In the genomic region with DNA sequence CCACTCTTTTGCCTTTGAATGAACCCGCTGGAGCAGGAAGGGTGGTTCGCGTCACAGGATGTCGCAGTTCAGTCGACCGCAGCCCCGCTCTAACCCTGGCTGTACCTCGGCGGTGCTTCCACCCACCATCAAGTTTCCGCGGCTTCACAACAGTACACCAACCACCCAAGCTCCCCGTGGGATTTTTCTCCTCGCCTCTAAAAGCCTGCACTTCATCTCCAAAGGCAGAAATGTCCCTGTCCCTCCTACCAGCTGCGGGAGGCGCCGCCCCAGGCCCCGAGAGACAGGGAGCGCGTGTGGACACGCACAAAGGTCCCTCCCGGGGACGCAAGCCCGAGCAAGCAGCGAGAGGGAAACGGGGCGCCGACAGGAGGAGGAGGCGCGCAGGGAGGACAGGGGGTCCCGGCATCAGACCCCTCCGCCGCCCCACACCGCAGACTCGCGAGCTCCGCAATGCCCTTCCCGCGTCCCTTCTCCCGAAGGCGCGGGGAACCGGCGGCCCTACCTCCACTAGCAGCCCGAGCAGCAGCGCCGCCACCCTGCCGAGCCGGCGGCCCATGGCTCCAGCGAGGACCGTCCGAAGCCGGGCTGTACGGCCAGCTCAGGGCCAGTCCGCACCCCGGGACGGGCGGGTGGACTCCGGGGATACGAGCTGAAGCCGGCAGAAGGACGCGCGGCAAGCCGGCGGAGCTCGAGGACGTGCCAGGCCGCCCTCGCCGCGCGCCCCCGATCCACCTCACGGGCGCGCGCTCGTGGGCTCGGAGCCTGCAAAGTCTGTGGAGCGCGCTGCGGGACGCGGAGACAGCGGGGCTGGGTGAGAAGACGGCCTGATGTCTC, we compare ENCODE assay signal across 8 mouse cellular contexts. TPM values are rescaled to one million over a fixed set of nuclear protein-coding genes. Genes with fewer than 3 reads are reported as not detected.
DNase-seq lines count a peak whose midpoint lies in the region; ATAC-seq and TF ChIP-seq lines count a peak whose summit lies in the region.

A gene (minus strand): TSS at position 738 of the 837 bp plus-strand sequence.

- peak; percentile 72 for DNase-seq in gastrocnemius, postnatal 10 days
- peak; percentile 93 for DNase-seq in induced T-regulatory cell, adult 2 months (ENCODE audit: low read depth)
- peak; percentile 62 to 67 for DNase-seq in left cerebral cortex, adult 8-10 months (ENCODE audit: low spot score in 2 of 2)
- peak; percentile 70 to 77 for DNase-seq in right cerebral cortex, adult 2 months (ENCODE audit: low spot score in 2 of 2)
- peak; percentile 13 for DNase-seq in urinary bladder, postnatal 10 days (ENCODE audit: low spot score)

- H3K4me3 ChIP-seq in cortical plate, adult 2 months (ENCODE audit: insufficient read depth, low read length), result peak within 1 kb of the TSS; percentile 71
- peak within 1 kb of the TSS; percentile 99 for H3K4me3 ChIP-seq in megakaryocyte, embryonic 14.5 days (replicated peaks)

- H3K9me3 ChIP-seq in megakaryocyte, embryonic 14.5 days, result no peaks in the 10 kb centered on the region

- peaks cover 4% of the 10 kb centered on the region for H3K36me3 ChIP-seq in megakaryocyte, embryonic 14.5 days (replicated peaks; ENCODE audit: low read length)

- H3K4me1 ChIP-seq in cortical plate, adult 2 months (ENCODE audit: control insufficient read depth, insufficient read depth, low read length), result no peaks in the 10 kb centered on the region; the same call in 1 of the 2 replicates
- H3K4me1 ChIP-seq in megakaryocyte, embryonic 14.5 days, result peaks cover 53% of the 10 kb centered on the region

- no peaks in the 10 kb centered on the region for H3K27me3 ChIP-seq in megakaryocyte, embryonic 14.5 days (replicated peaks)

- TF ChIP-seq POLR2A in cortical plate, adult 2 months (IDR thresholded peaks at IDR 0.05; ENCODE audit: extremely low read depth, insufficient read depth, low read length), result peak; percentile 61

- peak within 1 kb of the TSS; percentile 99 for H3K27ac ChIP-seq in cortical plate, adult 2 months (ENCODE audit: insufficient read depth, low read length)

- ATAC-seq in activated CD4-positive, CD25-positive, alpha-beta regulatory T cell, adult 4 months, result peak; percentile 90

- TF ChIP-seq CTCF in cortical plate, adult 2 months (IDR thresholded peaks at IDR 0.05; ENCODE audit: extremely low read depth, insufficient read depth, low read length), result no peak

RNA-seq across cellular contexts. Expression of the gene that starts here (rescaled TPM):
- polyA plus RNA-seq in activated CD4-positive, CD25-positive, alpha-beta regulatory T cell, adult 4 months (2017; shearing (Covaris generic)), result 10 to 100 TPM; 10.6 to 12.8 TPM
- polyA plus RNA-seq in cortical plate, adult 2 months (2012; rRNA removed), result 83.2 and 85.8 TPM in 2 replicates
- 10 to 100 TPM in 1 of 2 experiments, 1 to 10 TPM in 1; 8.8 to 12.1 TPM for total RNA-seq in gastrocnemius, postnatal 10 days (2021)
- total RNA-seq in left cerebral cortex, adult 8-10 months (2022), result 100 to 1,000 TPM; 109 to 124 (median 114) TPM
- polyA plus RNA-seq in megakaryocyte, embryonic 14.5 days (2012; ENCODE audit: insufficient read depth, low replicate concordance), result 6.6 and 7.6 TPM in 2 replicates

Comparison
In these comparisons a context has a peak if more than half of its experiments do, and no peak if none do; other contexts are left out.
1. Peak in every context shown above with its lines: DNase-seq, ATAC-seq, H3K4me3 ChIP-seq and H3K27ac ChIP-seq.
2. RNA of the gene that starts here (total RNA-seq): 109 to 124 TPM in left cerebral cortex, adult 8-10 months; 8.8 to 12.1 TPM in gastrocnemius, postnatal 10 days; every median in the first group is over 4 times any median in the second.
3. DNase-seq: peak in every context shown above with its lines; median percentile 93 in induced T-regulatory cell, adult 2 months; 74 in right cerebral cortex, adult 2 months; 72 in gastrocnemius, postnatal 10 days; 64 in left cerebral cortex, adult 8-10 months; 13 in urinary bladder, postnatal 10 days.